Mouse (Mus musculus): ENCODE measurements around the gene Pald1.

Pald1 gene

DNA sequence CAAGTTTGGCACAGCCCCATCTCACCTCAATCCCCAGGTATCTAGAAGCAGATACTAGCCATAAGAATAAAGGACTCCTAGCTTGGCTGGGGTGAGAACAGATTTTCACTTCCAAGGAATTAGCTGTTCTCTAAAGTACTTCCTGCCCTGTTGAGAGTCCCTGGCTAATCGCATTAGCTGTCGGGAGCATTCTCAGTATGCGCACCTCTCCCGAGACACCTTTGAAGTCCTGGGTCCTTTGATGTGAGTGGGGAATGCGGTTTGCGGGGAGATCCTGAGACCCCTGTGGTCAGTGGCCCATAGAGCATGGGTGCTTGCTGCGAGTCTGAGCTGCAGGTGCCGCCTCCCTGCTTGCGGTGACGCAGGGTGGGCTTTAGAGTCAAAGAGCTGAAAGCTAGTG lies 22.6 kb upstream of the Pald1 start:
- in situ Hi-C loops (cut with MboI; ENCODE audit: low sequenced_read_pairs) = no loop called here

- in situ Hi-C loops (cut with MboI; ENCODE audit: low sequenced_read_pairs) = no loop called here
These were observed 19.6 kb upstream of the Pald1 start for GRCm38 (mm10) chr10:61402911-61403310.

DNA sequence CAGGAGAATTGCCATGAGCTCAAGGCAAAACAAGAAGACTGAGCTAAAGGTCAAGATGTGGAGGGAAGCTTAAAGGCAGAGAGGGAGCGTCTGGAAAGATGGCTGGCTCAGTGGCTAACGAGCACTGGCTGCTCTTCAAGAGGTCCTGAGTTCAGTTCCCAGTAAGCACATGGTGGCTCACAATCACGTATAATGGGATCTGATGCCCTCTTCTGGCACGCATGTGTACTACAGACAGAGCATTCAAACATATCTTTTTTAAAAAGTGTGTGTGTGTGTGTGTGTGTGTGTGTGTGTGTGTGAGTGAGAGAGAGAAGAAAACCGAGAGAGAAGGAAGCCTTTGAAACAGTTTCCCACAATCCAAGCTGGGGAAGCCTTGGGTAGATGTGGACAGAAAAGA lies 19.1 kb upstream of the Pald1 start:
- in situ Hi-C loops (cut with MboI; ENCODE audit: low sequenced_read_pairs) = no loop called here

- in situ Hi-C loops (cut with MboI; ENCODE audit: low sequenced_read_pairs) = no loop called here
These were observed 17.1 kb upstream of the Pald1 start for GRCm38 (mm10) chr10:61400407-61400806.

DNA sequence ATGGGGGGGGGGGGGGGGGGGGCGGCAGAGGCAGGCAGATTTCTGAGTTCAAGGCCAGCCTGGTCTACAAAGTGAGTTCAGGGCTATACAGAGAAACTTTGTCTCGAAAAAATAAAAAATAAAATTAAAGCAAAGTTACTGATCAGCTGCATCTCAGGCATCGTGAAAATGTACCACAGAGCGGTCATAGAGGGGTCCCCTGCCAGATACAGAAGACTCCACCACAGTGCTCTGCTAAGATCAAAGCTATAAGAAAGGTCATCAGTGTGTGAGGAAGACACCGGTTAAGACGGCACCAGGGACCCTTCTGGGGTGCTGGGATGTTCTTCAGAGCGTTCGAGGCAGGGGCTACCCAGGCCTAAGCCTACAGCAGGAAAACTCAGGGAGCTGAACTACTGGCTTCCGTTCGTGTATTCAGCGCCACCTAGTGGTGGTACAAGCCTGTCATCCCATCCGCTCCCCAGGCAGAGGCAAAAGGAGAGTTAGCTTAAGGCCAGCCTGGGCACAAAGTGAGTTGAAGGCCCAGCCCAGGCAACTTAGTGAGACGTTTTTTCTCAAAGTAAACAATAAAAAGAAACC lies 15.9 kb upstream of the Pald1 start:
- in situ Hi-C loops (cut with MboI; ENCODE audit: low sequenced_read_pairs) = no loop called here

DNA sequence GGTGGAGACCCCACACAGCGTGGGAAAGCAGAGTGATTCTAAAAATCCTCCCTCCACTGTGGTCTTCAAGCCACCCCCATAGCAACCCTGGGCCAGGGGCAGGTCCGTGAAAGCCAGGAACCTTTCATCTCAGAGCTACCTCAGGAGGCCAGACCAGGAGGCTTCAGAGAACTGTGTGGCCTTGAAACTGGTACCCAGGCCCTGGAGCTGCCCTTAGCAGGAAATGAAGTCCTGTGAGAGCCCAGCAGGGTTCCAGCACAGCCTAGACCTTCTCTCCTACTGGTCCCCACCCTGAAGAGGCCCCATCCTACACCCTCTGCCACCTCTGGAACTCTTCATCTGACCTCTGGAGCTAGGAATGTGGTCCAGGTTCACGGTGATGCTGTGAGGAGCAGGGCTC lies 14.8 kb upstream of the Pald1 start:
- in situ Hi-C loops (cut with MboI; ENCODE audit: low sequenced_read_pairs) = no loop called here

- in situ Hi-C loops (cut with MboI; ENCODE audit: low sequenced_read_pairs) = no loop called here
These were observed 11.3 kb upstream of the Pald1 start for GRCm38 (mm10) chr10:61394476-61395136.

- in situ Hi-C loops (cut with MboI; ENCODE audit: low sequenced_read_pairs) = no loop called here
These were observed 9.3 kb upstream of the Pald1 start for GRCm38 (mm10) chr10:61392584-61392983.

DNA sequence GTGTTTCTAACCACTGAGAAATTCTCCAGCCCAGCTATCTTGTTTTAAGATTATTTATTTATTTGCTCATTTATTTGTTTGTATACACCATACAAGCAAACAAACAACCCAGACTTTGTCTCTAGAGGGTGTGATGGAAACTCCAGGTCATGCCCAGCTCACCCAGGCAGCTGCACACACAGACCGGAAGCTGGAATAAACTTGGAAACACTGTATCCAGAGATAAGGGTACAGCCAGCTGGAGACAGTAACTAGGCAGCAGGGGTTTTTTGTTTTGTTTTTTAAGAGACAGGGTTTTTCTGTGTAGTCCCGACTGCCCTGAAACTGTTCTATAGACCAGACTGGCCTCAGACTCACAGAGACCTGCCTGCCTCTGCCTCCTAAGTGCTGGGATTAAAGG lies 6.8 kb upstream of the Pald1 start:
- in situ Hi-C loops (cut with MboI; ENCODE audit: low sequenced_read_pairs) = no loop called here

GRCm38 (mm10) chr10:61389020-61389419 lies 5.7 kb upstream of the Pald1 start:
- in situ Hi-C loops (cut with MboI; ENCODE audit: low sequenced_read_pairs) = no loop called here

DNA sequence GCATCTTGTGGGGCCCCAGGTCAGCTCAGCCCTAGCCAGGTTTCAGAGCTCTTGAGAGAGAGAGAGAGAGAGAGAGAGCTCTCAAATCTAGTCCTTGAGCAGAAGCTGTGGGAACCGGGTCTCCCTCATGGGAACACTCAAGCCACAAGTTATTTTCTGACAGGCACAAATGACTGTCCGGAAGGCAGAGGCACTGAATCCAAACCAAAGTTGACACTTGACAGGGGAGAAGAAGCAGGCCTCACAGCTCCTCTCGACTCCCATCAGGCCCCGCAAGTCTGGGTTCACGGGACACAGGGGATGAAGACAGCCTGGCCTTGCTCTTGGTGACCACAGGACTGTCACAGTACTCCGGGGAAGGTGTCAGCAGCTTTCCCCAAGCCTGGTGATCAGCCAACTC lies 3.0 kb upstream of the Pald1 start:
- in situ Hi-C loops (cut with MboI; ENCODE audit: low sequenced_read_pairs) = no loop called here

- in situ Hi-C loops (cut with MboI; ENCODE audit: low sequenced_read_pairs) = no loop called here
These were observed 1.8 kb upstream of the Pald1 start for GRCm38 (mm10) chr10:61385174-61385573.

DNA sequence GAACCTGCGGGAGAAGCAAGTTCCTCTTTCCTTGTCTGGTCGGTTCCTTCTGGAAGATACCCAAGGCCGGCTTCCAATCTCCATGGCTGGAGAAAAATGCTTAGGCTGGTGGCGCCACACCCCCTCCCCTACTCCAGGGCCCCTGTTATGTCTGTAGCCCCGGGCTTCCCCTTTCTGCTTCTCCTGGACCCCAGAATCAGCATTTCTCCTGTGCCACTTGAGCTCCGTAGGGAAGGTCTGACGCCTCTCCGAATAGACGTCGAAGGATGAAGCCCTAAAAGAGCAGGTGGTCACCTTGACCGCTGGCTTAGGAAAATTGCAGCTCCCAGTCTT lies 351 bp upstream of the Pald1 start:
- in situ Hi-C loops (cut with MboI; ENCODE audit: low sequenced_read_pairs) = no loop called here

- in situ Hi-C loops (cut with MboI; ENCODE audit: low sequenced_read_pairs) = no loop called here
These were observed 1.0 kb downstream of the Pald1 start for GRCm38 (mm10) chr10:61382281-61382731.

- in situ Hi-C loops (cut with MboI; ENCODE audit: low sequenced_read_pairs) = no loop called here
These were observed 1.5 kb downstream of the Pald1 start for GRCm38 (mm10) chr10:61381823-61382222.

- in situ Hi-C loops (cut with MboI; ENCODE audit: low sequenced_read_pairs) = no loop called here
These were observed 3.1 kb downstream of the Pald1 start for GRCm38 (mm10) chr10:61380186-61380585.

GRCm38 (mm10) chr10:61379340-61380040 lies 3.8 kb downstream of the Pald1 start:
- in situ Hi-C loops (cut with MboI; ENCODE audit: low sequenced_read_pairs) = no loop called here

- in situ Hi-C loops (cut with MboI; ENCODE audit: low sequenced_read_pairs) = no loop called here
These were observed 4.6 kb downstream of the Pald1 start for GRCm38 (mm10) chr10:61378698-61379097.

DNA sequence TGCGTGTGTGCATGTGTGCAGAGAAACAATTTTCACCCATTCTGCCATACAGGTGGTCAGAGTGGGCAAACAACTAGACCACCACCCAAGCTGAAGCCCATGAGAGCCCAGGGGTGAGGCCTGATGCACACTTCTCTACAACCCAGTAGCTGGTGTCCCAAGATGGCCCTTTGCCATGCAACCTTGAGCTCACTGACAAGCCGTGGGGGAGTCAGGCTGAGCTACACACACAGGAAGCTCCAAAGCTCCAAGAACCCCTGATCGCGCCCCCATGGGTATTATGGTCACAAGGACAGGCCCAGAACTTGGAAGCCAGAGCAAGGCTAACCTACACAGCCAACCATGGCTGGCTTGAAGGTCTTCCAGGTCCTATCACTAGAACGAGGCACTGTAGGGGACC lies 5.3 kb downstream of the Pald1 start:
- in situ Hi-C loops (cut with MboI; ENCODE audit: low sequenced_read_pairs) = no loop called here

GRCm38 (mm10) chr10:61374771-61375481 lies 8.4 kb downstream of the Pald1 start:
- in situ Hi-C loops (cut with MboI; ENCODE audit: low sequenced_read_pairs) = no loop called here

DNA sequence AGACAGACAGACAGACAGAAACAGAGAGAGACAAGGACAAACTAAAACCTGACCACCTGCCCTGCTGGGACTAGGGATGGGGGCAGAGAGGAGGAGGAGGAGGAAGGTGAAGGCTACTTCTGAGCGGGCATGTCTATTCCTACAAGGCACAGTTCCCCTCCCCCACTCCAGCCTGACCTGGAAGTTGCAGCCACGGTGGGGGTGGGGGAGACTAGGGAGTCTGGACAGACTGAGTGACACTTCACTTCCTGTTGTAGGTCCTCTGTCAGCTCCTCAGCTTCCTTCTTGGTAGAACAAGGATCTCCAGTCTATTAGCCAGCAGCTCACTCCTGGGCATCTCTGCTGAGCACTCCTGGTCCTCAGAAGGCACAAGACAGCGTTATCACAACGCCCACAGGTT lies 9.3 kb downstream of the Pald1 start:
- in situ Hi-C loops (cut with MboI; ENCODE audit: low sequenced_read_pairs) = no loop called here

DNA sequence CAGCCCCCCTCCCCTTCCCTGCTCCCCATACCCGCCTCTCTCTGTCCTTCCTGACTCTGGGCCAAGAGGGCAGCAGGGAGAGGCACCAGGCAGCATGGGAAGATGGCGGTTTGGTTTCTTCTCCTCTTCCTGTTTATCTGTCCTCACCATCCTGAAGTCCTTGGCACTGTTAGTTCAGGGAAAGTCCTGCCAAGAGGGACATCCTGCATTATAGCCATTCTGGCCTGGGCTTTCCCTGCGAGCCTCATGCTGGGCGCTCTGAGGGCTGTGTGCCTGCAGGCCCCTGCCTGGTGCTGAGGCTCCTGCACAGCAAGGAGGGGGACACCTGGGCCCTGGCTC lies 10.8 kb downstream of the Pald1 start:
- in situ Hi-C loops (cut with MboI; ENCODE audit: low sequenced_read_pairs) = no loop called here
